10 mouse cellular contexts compared by ENCODE assay signal in the genomic region with DNA sequence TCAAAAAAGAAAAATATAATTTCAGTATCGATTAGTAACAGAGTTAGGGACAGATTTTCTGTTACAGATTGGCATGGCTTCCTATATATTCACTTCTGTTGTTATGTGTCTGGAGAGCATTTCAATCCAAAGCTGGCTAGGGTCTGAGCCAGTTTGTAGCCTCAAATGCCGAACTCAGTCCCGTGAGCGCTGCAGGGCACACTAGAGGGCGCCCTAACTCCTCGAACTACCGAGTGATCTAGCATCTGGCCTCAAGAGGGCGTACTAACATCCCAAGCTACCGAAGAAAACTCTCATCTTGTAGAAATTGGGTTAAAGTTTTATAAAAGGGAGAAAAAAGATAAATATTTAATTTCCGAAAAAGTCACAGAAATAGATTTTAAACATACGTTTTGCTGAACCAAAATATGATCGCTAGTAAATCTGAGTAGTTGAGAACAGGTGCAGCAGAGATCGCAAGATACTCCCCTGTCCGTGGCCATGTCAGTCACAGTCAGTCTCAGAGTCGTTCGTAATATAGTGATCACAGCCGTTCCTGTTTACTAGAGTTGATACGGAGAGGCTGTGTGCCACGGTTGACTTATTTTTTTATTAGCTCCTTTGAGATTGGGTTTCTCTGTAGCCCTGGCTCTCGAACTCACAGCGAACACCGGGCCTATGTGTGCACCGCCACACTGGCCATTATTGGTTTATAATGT. TPM values are rescaled to one million over a fixed set of nuclear protein-coding genes. Genes with fewer than 3 reads are reported as not detected.
DNase-seq lines count a peak whose midpoint lies in the region; ATAC-seq and TF ChIP-seq lines count a peak whose summit lies in the region.
"Had no signal": no experiment of that assay in that cellular context is flagged by ENCODE, and none has a peak within 500 bp of the region (broad histone marks: within the 10 kb centered on the region; RNA-seq: fewer than 3 reads in every experiment).

No protein-coding gene starts in this region.

- no peak for ATAC-seq in monocyte, adult 5-6 weeks (replicated peaks; ENCODE audit: insufficient number of reproducible peaks, low FRiP score, low TSS enrichment, poor library complexity, severe bottlenecking)

- no peaks in the 10 kb centered on the region for H3K4me1 ChIP-seq in kidney, adult 2 months (ENCODE audit: control insufficient read depth, insufficient read depth, low read length)
- H3K4me1 ChIP-seq in limb, embryonic 10.5 days = no peaks in the 10 kb centered on the region
- H3K4me1 ChIP-seq: hindbrain, embryonic 15.5 days; stomach, embryonic 15.5 days had no signal

- WGBS in kidney, adult 2 months = 22% methylated on average over 23 of the region's 23 CpGs
- 52% methylated on average over 23 of the region's 23 CpGs for WGBS in limb, embryonic 10.5 days

- no peaks in the 10 kb centered on the region for H3K36me3 ChIP-seq in kidney, adult 2 months (ENCODE audit: control insufficient read depth, insufficient read depth, low read length)
- H3K36me3 ChIP-seq in limb, embryonic 10.5 days = no peaks in the 10 kb centered on the region
- H3K36me3 ChIP-seq: hindbrain, embryonic 15.5 days; stomach, embryonic 15.5 days had no signal

- H3K4me3 ChIP-seq in kidney, adult 2 months (ENCODE audit: insufficient read depth, low read depth, low read length) = no peak overlapping the region
- no peak overlapping the region for H3K4me3 ChIP-seq in limb, embryonic 10.5 days
- H3K4me3 ChIP-seq: hindbrain, embryonic 15.5 days; stomach, embryonic 15.5 days had no signal

- TF ChIP-seq CTCF in kidney, adult 2 months (conservative IDR thresholded peaks at IDR 0.05; ENCODE audit: insufficient read depth, insufficient read length, low read depth, low read length) = peak; percentile 98

- peak; percentile 9 to 34 for DNase-seq in urinary bladder, adult 18-20 months (ENCODE audit: low spot score in 2 of 2)
- no peak for DNase-seq in urinary bladder, postnatal 4 days (ENCODE audit: low spot score in 2 of 2)
- DNase-seq in adrenal gland, postnatal 14 days = peak; percentile 77
- DNase-seq in embryo, embryonic 11 days = peak; percentile 82
- DNase-seq in kidney, adult 2 months = peak; percentile 76
- DNase-seq in limb, embryonic 10.5 days (ENCODE audit: low spot score) = peak; percentile 72
- peak; percentile 65 to 80 for DNase-seq in right cerebral cortex, postnatal 10 days (ENCODE audit: low spot score in 2 of 2)

- no peak overlapping the region for H3K27ac ChIP-seq in kidney, adult 2 months (ENCODE audit: insufficient read depth, low read depth, low read length)
- no peak overlapping the region for H3K27ac ChIP-seq in limb, embryonic 10.5 days
- H3K27ac ChIP-seq: hindbrain, embryonic 15.5 days; stomach, embryonic 15.5 days had no signal

- no peak for TF ChIP-seq POLR2A in kidney, adult 2 months (IDR thresholded peaks at IDR 0.05; ENCODE audit: low read depth, low read length)

- H3K27me3 ChIP-seq in kidney, adult 2 months (replicated peaks; ENCODE audit: control insufficient read depth, insufficient read depth, low read length) = no peaks in the 10 kb centered on the region
- no peaks in the 10 kb centered on the region for H3K27me3 ChIP-seq in limb, embryonic 10.5 days (ENCODE audit: low read depth, poor library complexity, severe bottlenecking)
- H3K27me3 ChIP-seq: hindbrain, embryonic 15.5 days; stomach, embryonic 15.5 days had no signal

- H3K9me3 ChIP-seq in limb, embryonic 10.5 days (replicated peaks) = no peaks in the 10 kb centered on the region
- H3K9me3 ChIP-seq: hindbrain, embryonic 15.5 days; stomach, embryonic 15.5 days had no signal

RNA-seq across cellular contexts. Expression of gene BC035947, which starts 13.4 kb away (rescaled TPM):
- total RNA-seq in adrenal gland, postnatal 14 days (2021) = 0.11 and 0.15 TPM in 2 replicates
- 14.6 and 14.9 TPM in 2 replicates for polyA plus RNA-seq in kidney, adult 2 months (2012; rRNA removed)
- polyA plus RNA-seq in limb, embryonic 10.5 days (2016; fragmentation: Nextera tagmentation; extraction: Ambion mirVana) = 0.09 and 0.19 TPM in 2 replicates
- not detected in 3 replicates for total RNA-seq in monocyte, adult 5-6 weeks (2017)

RNA-seq across cellular contexts. Expression of gene Mogat1, which starts 14.5 kb away (rescaled TPM):
- 1.1 TPM in 1 of 2 replicates, not detected in the other for total RNA-seq in adrenal gland, postnatal 14 days (2021)
- 109 and 120 TPM in 2 replicates for polyA plus RNA-seq in kidney, adult 2 months (2012; rRNA removed)
- 0.19 and 0.34 TPM in 2 replicates for polyA plus RNA-seq in limb, embryonic 10.5 days (2016; fragmentation: Nextera tagmentation; extraction: Ambion mirVana)
- total RNA-seq in monocyte, adult 5-6 weeks (2017) = not detected in 3 replicates

RNA-seq across cellular contexts. Expression of gene Farsb, which starts 36.6 kb away (rescaled TPM):
- total RNA-seq in adrenal gland, postnatal 14 days (2021) = 65.8 and 67.3 TPM in 2 replicates
- polyA plus RNA-seq in kidney, adult 2 months (2012; rRNA removed) = 19.8 and 23.1 TPM in 2 replicates
- polyA plus RNA-seq in limb, embryonic 10.5 days (2016; fragmentation: Nextera tagmentation; extraction: Ambion mirVana) = 154 and 155 TPM in 2 replicates
- 16.5 to 27.7 TPM (median 20.3 TPM) in 3 replicates for total RNA-seq in monocyte, adult 5-6 weeks (2017)

Comparison
In these comparisons a context has a peak if more than half of its experiments do, and no peak if none do; other contexts are left out.
1. DNase-seq: peak in urinary bladder, adult 18-20 months (2 of 2), adrenal gland, postnatal 14 days (single experiment), embryo, embryonic 11 days (single experiment), kidney, adult 2 months (single experiment), limb, embryonic 10.5 days (single experiment) and right cerebral cortex, postnatal 10 days (2 of 2); none in urinary bladder, postnatal 4 days (0 of 2).